Mouse (Mus musculus): ENCODE results near the gene Lsm2. TPM values are rescaled to one million over a fixed set of nuclear protein-coding genes. Genes with fewer than 3 reads are reported as not detected.
"Not testable (repeated sequence)": the region's sequence is repeated elsewhere in the genome, so short reads cannot be mapped to it uniquely, and the experiment has no call there.

Gene Lsm2
- total RNA-seq, 2 experiments from 2014 or later = 15.2 to 17.0 TPM

DNA sequence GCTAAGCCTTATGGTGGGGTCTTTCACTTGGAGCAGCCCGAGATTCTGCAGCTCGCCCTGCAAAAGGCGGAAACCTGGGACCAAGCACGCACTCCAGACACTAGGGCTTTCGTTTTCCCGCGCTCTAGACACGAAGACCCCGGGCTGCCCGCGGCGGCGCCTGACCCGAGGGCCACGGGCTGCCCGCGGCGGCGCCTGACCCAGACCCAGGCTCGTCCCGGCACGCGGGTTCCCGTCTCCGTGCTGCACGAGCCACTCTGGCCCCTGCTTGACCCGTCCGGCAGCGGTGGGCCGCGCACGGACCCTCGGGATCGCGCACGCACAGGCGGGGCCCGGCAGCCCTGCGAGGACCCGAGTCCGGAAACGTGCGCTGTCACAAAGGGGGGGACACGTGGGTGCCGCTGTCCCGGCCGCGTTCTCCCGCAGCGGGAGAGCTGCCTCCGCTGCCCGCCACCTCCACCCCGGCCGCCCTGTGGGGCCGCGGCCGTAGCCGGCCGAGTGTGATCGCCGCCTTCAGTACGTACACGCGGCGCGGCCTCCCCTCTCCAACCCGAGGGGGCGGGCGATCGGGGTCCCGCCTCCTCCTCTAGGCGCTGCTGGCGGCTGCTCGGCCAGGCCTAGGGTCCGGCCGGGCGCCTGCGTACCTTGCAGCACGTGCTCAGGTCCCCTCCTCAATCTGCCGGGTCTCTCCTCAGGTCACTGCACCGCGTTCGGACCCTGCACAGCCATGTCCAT lies 19.2 kb downstream of the Lsm2 start, which contains the start of gene Vars:
Vars (plus strand) TSS at position 271 of the 735 bp plus-strand sequence.
- Histone ChIP-seq H3K4me3 (peak within 1 kb of the TSS; percentile 96), H3K27ac (peak within 1 kb of the TSS; percentile 99)
- TF ChIP-seq CTCF (IDR thresholded peaks at IDR 0.05) = no peak
- intact Hi-C loops (cut with DNase I) = no loop called here
- peak; percentile 92 for DNase-seq

DNA sequence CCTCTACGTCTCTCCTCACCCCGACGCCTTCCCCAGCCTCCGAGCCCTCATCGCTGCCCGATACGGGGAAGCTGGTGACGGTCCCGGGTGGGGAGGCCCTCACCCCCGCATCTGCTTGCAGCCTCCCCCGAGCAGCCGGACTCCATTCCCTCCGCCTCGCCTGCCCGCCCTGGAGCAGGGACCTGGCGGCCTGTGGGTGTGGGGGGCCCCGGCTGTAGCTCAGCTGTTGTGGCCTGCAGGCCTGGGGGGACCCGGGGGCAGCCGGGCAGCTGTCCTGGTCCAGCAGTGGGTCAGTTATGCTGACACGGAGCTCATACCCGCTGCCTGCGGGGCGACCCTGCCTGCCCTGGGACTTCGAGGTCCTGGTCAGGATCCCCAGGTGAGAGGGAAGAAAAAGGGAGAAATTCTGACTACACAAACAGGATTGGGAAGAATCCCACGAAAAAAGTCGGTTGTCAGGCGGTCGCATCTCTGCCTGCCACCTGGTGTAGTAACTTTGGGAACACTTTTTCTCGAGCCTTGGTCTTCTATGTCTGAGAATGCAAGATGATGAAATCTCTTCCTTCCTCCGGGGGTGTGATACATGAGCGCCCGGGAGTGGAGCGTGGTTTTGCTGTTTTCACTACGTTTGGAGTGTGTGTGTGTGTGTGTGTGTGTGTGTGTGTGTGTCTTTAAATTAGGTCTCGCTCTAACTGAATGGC lies 19.9 kb downstream of the Lsm2 start:
- intact Hi-C loops (cut with DNase I) = no loop called here
- DNase-seq = peak; percentile 47
- Histone ChIP-seq H3K4me3 (peak overlapping the region; percentile 96), H3K27ac (peak overlapping the region; percentile 99)
- no peak for TF ChIP-seq CTCF (IDR thresholded peaks at IDR 0.05)

DNA sequence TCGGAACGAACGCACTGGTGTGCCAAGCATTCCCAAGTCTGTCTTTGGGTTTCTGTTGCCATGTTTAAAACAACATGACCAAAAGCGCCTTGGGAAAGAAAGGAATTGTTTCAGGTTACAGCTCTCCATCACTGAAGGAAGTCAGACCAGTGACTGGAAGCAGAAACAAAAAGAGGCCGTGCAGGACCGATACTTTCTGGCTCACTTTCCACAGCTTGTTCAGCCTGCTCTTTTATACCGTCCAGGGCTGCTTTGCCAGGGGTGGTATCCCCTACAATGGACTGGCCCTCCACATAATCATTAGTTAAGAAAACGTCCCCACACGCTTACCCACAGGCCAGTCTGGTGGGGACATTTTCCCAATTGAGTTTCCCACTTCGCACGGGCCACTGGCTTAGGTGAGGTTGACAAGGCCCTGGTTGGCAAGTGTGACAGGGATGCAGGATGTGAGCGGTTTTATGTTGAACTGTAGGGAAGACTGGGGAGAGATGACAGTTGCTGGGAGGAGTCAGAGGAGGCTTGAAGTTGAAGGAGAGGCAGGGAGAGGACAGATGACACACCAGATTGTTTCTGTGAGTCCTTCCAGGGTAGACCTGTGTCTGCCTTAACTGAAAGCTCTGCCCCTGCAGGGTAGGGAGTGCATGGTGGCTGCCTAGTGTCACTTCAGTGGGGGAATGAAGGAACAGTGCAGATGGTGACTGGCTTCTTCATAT lies 20.6 kb downstream of the Lsm2 start:
- Histone ChIP-seq H3K4me3 (peak overlapping the region; percentile 96), H3K27ac (peak overlapping the region; percentile 99)
- TF ChIP-seq CTCF (IDR thresholded peaks at IDR 0.05) = no peak
- intact Hi-C loops (cut with DNase I) = no loop called here
- no peak for DNase-seq

DNA sequence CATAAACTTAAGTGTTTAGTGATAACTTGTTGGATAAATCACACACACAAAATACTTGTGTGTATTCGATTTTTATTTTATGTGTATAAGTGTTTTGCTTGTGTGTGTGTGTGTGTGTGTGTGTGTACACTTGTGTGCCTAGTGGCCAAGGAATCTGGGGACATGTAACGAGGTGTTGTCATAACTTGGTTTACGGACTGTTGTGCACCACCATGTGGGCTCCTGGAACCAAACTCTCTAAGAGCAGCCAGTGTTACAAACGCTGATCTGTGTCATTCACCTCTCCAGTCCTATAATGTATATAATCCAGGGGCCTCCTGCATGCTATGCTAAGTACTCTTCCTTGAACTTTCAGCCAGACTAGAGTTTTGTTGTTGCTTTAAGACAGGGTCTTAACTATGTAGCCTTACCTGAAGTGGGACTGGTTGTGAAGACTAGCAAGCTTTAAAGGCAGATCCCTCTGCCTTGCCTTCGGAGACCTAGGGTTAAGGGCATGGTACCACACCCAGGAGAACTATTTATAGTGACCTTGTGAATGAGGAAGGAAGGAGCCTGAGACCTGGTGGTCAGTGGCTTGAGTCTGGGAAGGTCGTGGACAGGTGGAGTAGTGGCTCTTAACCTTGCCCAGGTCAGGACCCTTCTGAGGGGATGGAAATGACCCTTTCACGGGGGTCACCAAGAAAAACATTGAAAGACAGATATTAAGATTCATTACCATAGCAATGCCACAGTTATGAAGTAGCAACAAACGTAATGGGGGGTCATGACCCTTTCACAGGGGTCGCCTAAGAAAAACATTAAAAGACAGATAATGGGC lies 21.6 kb downstream of the Lsm2 start:
- no peak overlapping the region for H3K27ac ChIP-seq
- intact Hi-C loops (cut with DNase I) = no loop called here
- no peak for TF ChIP-seq CTCF (IDR thresholded peaks at IDR 0.05)
- no peak overlapping the region for H3K4me3 ChIP-seq
- DNase-seq = no peak

DNA sequence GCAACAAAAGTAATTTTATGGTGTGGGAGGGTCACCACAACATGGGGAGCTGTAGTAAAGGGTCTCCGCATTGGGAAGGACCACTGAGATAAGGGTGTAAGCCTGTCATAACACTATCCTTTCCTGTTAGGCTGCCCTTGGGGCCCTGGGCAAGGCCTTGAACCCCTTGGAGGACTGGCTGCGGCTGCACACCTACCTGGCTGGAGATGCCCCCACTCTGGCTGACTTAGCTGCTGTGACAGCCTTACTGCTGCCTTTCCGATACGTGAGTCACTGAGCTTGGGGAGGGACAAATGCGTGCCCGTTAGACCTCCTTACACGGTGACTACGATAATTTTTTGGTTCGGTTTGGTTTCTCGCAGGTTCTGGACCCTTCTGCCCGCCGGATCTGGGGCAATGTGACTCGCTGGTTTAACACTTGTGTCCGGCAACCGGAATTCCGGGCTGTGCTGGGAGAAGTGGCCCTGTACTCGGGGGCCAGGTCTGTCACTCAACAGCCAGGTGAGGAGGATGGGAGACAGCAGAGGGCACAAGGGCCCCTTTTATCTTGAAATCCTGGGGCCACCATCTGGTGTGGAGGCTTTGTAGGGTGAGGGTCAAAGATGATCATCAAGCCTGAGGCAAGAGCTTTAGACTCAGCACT lies 22.5 kb downstream of the Lsm2 start:
- intact Hi-C loops (cut with DNase I) = no loop called here
- no peak for TF ChIP-seq CTCF (IDR thresholded peaks at IDR 0.05)
- H3K27ac ChIP-seq = no peak overlapping the region
- DNase-seq = peak; percentile 15
- no peak overlapping the region for H3K4me3 ChIP-seq

DNA sequence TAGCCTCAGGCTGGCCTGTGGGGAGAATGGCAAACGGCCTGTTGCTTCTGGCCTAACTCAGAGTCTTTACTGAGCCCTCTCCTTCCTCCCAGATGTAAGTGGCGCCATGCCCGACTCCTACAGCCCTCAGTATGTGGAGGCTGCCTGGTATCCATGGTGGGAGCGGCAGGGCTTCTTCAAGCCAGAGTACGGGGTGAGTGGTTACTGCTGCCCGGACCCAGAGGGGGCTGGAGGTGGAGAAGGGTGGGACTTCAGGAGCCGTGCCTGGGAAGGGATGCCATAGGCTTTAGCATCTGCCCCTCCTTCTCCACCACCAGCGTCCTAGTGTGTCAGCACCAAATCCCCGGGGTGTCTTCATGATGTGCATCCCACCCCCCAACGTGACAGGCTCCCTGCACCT lies 23.5 kb downstream of the Lsm2 start:
- Histone ChIP-seq H3K4me3 (no peak overlapping the region), H3K27ac (no peak overlapping the region)
- peak; percentile 13 for DNase-seq
- TF ChIP-seq CTCF (IDR thresholded peaks at IDR 0.05) = no peak
- intact Hi-C loops (cut with DNase I) = no loop called here

DNA sequence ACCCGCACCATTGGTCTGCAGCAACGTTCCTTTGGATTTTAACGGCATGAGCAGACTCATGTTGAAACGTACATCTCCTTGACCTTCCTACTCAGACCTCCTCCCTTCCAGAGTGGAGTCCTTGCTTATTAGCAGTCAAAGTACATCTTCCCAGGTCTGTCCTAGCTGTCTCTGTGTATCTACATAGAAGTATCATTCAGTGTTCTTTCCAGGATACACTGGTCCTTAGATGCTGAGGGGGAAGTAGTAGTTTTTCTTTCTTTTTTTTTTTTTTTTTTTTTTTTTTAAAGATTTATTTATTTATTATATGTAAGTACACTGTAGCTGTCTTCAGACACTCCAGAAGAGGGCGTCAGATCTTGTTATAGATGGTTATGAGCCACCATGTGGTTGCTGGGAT lies 24.2 kb downstream of the Lsm2 start:
- DNase-seq; H3K4me3 ChIP-seq; H3K27ac ChIP-seq; intact Hi-C loops (cut with DNase I): not testable (repeated sequence)

DNA sequence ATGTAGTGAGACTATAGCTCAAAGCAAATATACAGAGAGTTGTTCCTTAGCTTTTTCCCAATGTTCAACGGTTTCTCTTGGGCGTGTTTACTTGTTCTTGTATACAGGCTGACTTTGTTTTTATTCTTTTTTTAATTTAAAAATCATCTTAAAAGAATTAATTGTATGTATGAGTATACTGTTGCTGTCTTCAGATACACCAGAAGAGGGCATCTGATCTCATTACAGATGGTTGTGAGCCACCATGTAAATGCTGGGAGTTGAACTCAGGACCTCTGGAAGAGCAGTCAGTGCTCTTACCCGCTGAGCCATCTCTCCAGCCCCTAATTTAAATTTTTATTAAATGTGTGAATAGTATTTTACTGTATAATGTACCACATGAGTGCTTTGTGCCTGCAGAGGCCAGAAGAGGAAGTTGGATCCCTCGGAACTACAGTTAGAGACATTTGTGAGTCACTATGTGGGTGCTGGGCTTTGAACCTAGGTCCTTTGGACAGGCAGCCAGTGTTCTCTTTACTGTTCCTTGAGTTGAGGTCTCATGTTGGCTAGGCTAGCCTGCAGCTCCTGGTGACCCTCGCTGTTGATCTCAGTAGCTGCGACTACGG lies 25.8 kb downstream of the Lsm2 start:
- no peak for DNase-seq
- intact Hi-C loops (cut with DNase I) = no loop called here
- no peak overlapping the region for H3K27ac ChIP-seq
- peak; percentile 26; the same call in 1 of the 2 replicates for TF ChIP-seq CTCF (IDR thresholded peaks at IDR 0.05)
- no peak overlapping the region for H3K4me3 ChIP-seq

DNA sequence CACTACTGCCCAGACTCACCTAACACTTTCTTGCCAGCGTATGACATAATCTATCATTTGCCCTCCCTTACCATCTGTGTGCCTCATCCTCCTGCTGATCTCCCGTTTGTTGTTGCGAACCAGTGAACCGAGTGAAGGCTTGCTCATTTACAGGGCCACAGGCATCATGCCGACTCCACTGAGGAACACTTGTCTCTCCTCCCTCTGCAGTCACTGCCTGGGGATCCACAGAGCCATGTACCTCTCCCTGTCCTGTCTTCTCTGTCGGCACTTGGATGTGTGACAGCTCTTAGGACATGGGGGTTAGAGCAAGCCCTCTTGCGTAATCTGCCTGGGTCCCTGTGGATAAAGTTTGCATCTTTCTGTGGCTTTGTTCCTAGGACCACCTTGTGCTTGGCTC lies 27.9 kb downstream of the Lsm2 start:
- TF ChIP-seq CTCF (IDR thresholded peaks at IDR 0.05) = no peak
- H3K4me3 ChIP-seq = no peak overlapping the region
- no peak overlapping the region for H3K27ac ChIP-seq
- DNase-seq = peak; percentile 22
- intact Hi-C loops (cut with DNase I) = no loop called here

DNA sequence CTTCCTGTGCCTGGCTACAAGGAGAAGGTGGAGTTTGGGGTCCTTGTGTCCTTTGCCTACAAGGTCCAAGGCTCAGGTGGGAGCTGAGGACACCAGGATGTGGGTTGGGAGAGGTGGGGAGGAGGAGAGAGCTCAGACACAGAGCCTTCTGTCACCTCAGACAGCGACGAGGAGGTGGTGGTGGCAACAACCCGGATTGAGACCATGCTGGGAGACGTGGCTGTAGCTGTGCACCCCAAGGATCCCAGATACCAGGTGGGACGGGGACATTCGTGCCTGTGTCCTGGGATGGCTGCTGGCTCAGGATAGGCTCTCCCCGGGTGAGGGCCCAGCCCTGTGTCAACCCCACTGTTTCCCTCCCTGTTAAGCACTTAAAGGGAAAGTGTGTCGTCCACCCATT lies 29.8 kb downstream of the Lsm2 start:
- Histone ChIP-seq H3K27ac (no peak overlapping the region), H3K4me3 (no peak overlapping the region)
- DNase-seq = no peak
- intact Hi-C loops (cut with DNase I) = no loop called here
- no peak for TF ChIP-seq CTCF (IDR thresholded peaks at IDR 0.05)

DNA sequence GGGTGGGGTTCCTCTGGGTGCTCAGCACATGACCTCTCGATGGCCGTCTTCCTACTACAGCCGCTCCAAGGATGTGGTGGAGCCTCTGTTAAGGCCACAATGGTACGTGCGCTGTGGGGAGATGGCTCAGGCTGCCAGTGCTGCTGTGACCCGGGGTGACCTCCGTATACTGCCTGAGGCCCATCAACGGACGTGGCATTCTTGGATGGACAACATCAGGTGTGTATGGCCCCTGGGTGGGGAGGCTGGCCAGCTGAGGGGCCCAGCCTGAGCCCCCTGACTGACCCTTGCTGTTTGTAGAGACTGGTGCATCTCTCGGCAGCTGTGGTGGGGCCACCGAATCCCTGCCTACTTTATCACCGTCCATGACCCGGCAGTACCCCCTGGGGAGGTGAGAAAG lies 30.8 kb downstream of the Lsm2 start:
- intact Hi-C loops (cut with DNase I) = no loop called here
- peak; percentile 19 for DNase-seq
- Histone ChIP-seq H3K27ac (no peak overlapping the region), H3K4me3 (no peak overlapping the region)
- no peak for TF ChIP-seq CTCF (IDR thresholded peaks at IDR 0.05)
